Mouse (Mus musculus) heart, postnatal 25 days (tissue): ENCODE results near the gene AI467606. TPM values are rescaled to one million over a fixed set of nuclear protein-coding genes. Genes with fewer than 3 reads are reported as not detected.

ENCODE experiments used
- DNase-seq: peaks from one replicate; pipeline ENCODE4 v3.0.0; 2022; ENCODE audit warnings: low spot score
- intact Hi-C: fragments of 180-260 bp; cut with DNase I; formaldehyde crosslinking; loops from one replicate; pipeline ENCODE4 v1.15.1; 2025
- total RNA-seq, 2 experiments: library from RNA; stranded (reverse); gene quantifications; 2 replicates each; pipeline ENCODE4 v1.2.3; 2021

The AI467606 gene
- total RNA-seq, 2 experiments from 2014 or later, result 1.4 to 1.7 TPM

DNA sequence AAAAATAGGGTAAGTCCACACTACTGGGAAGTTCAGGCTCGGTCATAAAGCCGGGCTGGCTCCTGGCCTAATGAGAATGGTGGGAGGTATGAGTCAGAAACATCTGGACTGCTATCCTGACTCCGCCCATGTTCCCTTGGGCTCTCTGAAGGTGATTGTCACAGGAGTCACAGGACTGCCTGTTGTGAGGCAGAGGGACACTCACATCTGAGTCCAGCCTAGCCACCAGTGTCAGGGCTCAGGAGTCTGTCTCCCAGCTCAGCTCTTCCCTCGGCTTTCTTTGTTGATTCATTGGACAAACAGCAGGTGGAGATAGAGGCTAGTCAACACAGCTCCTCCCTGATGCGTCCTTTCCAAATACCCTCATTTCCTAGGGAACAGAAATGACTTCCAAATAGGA lies 26.8 kb downstream of the AI467606 start:
- DNase-seq, result no peak
- intact Hi-C loops, result no loop called here

DNA sequence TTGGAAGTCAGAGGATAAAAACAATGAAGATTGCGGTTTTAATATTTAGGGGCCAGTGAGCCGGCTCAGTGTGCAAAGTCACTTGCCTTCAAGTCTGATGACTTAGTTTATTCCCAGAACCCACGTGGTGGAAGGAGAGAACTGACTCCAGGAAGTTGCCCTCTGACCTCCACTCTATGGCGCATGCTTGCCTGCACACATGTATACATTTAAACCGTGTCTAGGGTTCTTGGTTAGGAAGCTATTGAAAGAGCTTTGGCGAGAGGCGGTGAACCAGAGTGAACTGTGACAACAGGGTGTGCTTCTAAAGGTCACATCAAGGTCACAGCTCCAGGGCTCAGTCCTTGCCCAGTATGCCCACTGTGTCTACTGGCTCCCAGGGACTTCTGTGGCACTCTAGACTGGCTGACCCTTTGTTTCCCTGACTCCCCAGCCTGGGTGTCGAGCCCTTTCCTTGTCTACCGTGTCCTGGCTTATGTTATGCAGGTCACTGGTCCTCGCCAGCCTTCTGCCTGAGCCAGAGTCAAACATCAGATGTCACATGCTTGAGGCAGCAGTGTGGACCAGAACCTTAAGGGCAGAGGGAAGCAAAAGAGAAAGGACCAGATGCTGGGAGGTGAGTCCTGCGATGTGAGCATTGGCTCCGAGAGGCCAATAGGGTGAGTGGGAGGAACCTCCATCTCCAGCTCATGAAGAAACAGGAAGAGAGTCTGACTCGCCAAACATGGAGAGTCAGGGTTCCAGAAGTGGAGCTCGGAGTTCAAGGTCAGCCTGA lies 27.7 kb downstream of the AI467606 start:
- DNase-seq, result no peak
- intact Hi-C loops, result no loop called here

DNA sequence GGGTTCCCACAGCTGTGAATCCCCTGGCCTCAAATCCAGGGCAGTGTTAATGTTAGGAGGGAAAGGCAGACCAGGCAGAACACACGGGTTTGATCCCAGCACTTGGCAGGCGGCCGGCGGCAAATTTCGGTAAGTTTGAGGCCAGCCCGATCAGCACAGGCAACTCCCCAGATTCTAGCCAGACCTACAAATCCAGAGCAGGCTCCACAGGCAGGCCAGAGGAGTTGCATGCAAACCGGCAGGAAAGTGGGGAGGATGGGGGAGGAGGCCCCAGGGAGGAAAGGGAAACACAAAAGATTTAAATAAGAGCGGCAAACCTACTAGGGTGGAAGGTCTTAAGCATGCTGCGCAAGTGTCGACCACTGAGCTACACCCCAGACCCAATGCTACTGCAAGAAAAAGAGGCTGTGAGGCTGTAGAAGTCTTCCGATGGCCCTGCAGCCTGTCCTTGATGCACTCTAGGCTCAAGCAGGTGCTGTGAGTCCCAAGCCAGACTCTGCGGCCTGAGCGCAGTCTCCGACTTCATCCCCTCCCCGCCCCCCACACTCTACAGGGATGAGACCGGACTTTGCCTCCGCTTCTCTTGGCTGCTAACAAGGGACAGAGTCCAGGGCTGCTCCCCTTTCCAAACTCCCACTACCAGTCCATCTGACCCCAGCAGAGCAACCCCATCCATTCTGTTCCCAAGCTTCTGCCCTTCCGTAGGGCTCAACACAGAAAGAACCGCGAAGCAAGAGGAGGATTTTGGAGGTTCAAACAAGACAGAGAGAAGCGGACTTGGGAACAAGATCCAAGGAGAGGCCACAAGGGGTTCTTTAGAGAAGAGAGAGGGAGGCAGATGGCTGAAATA lies 30.1 kb downstream of the AI467606 start:
- no peak for DNase-seq
- intact Hi-C loops, result loop anchor here (10.0 kb wide), 1 partner anchor 104 kb away; no protein-coding TSS in a partner anchor

DNA sequence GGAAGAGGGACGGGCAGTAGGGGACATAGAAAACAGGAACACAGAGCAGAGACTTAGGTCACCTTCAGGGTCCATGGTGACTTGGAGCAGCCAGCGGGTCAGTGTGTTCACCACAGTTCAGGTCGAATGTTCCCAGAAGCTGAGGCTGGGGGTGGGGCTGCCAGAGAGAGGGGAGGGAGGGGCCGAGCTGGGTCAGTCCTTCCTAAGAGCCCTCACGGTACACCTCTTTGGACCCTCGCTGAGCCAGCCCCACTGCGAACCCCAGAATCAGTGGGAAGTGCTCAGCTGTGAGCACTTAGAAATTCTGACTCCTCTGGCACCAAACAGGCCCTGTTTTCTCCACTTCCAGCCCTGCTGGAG lies 30.7 kb downstream of the AI467606 start, which contains the start of gene Qprt:
TSS of gene Qprt (minus strand) at position 316 of the 360 bp plus-strand sequence.
- no peak for DNase-seq
- intact Hi-C loops, result loop anchor here (10.0 kb wide), 1 partner anchor 103 kb away; no protein-coding TSS in a partner anchor

- DNase-seq, result no peak
- intact Hi-C loops, result loop anchor here (10.0 kb wide), 1 partner anchor 95 kb away; no protein-coding TSS in a partner anchor
Observed at GRCm38 (mm10) chr7:127129638-127130037, 38.5 kb downstream of the AI467606 start.

DNA sequence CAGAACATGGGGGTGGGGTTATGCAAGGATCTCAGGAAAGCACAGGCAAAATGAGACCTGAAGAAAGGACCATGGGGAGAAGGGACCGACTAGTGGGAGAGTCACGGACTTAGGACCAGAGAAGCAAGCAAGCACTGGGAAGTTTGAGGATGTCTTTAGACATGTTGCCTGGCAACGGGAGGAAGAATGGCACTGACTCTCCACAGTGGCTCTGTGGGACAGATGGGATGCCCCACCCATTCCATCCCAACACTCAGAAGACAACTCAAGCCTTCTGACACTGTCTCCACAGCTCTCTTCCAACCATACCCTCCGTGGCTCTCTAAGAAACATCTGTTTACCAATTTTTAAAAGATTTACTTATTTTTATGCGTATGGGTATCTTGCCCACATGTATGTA lies 42.0 kb downstream of the AI467606 start:
- intact Hi-C loops, result no loop called here
- no peak for DNase-seq

DNA sequence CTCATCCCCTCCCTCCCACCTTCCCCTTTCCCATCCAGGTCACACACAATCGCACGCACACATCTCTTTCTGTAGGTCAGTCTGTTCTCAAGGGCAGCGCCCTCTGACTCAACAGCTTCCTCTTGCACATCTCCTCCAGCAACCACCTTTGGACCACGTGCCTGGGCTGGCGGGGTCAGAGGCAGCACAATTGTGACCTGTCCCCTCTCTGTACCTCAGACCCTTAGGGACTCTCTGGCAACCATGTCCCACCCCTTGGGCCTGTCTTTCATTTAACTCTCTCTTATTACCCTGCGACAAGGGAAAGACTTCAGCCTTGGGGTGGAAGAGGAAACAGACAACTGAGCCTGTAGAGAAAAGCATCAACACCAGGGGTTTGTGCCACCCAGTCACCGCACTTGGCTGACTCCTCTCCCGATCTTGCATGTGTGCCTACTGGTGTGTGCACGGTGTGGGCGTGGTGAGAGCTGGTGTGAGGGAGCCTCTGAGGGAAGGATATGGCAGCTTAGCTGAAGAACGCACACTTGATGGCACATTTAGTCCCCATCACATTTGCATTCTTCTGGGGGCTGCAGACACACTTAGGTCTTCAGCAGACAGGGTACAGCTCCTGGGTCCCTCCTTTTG lies 43.8 kb downstream of the AI467606 start:
- intact Hi-C loops, result no loop called here

GRCm38 (mm10) chr7:127136181-127137071 lies 45.3 kb downstream of the AI467606 start:
- intact Hi-C loops, result no loop called here
- DNase-seq, result no peak

More for the DNA sequence above, 43.8 kb downstream of the AI467606 start:
- no peak for DNase-seq

DNA sequence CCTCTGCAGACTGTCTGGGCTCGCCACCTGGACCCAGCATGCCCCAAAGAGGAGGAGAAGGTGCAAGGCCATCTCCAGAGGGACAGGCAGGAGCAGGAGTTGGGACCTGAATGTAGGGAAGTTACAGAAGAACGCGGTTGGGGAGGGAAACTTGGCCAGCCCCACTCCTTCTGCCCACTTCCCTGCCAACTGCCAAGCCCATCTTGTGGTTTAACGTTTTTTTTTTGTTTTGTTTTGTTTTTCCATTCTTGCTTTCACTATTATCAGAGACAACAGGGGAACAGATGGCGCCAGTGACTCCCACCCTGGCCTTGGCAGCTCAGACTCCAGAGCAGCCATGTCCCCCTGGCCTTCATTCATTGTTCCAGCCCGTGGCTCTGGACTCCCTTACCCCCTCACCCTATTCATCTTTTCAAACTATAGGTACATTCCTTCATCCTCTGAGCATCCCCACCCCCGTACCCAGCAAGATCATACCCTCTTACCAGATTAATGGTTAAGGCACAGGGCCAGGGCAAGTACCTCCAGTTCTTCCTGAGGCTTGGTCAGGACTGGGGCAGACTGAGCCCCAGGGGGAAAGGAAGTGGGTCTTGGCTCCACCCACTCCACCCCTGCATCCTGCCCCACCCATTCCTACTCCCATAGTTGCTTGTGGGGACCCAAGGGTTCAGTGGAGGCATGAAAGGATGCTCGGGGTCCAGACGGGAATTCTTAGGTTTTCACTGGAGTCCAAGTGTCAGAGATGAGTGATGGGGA lies 46.3 kb downstream of the AI467606 start, which contains the start of gene Spn:
TSS of gene Spn (minus strand) at position 562 of the 756 bp plus-strand sequence.
- intact Hi-C loops, result no loop called here

DNA sequence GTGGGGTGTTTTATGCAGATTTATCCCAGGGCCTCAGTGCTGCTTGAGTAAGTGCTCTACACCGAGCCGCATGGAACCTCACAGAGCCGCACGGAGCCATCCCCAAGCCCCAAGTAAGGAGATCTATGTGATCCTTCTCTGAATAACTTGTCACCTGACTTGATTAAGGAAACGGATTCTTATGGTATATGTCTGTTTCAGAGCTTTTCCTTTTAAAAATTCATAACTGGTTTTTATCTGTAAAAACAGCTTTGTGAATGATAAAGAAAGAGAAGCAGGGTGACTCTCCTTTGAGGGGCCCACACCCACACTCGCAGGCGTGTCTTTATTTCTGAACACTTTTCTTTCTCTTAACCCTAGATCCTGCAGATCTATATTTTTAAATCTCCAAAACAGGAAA lies 47.9 kb downstream of the AI467606 start:
- DNase-seq, result no peak
- intact Hi-C loops, result no loop called here

More for the DNA sequence above, 46.3 kb downstream of the AI467606 start, which contains the start of gene Spn:
- DNase-seq, result no peak

DNA sequence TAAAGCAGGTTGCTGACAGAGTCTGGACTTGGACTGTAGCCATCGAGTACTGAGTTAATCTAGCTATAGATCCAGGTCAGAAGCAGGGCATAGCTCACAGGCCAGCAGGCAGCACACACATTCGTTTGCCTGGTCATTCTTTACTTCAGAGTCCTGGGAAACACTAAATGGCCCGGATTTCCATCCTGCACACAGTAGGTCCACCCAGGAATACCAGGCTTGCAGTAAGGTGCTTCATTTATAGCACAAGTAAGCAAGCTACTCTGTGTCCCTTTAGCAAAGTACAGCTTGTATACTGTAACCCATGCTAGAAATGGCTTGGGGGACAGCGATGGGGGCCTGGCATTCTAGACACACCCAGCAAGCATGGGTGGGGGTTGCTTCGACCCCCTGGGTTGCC lies 48.4 kb downstream of the AI467606 start:
- DNase-seq, result no peak
- intact Hi-C loops, result no loop called here

DNA sequence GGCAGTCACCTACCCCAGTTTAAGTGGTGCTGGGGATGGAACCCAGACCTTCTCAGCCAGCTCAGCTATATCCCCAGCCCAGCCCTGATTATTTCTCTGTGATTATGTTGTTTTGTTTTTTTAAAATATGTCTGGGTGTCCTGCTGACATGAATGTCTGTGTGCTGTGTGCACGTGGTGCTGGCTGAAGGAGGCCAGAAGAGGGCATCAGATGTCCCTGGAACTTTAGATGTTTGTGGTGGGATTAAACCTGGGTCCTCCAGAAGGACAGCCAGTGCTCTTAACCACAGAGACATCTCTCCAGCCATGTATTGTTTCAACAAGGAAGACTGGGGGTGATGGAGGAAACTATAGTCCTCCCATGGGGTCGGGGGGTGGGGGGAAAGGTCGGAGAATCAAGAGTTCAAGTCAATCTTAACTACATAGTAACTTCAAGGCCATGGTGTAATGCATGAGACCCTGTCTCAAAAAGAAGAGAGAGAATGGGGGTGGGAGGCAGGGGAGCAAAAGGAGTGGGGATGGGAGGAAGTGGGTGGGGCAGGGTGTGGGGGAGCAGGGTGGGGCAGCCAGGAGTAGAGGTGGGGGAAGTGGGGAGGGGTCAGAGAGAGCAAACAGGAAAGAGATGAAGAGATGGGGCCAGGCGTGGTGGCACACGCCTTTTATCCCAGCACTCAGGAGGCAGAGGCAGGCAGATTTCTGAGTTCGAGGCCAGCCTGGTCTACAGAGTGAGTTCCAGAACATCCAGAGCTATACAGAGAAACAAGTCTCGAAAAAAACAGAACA lies 49.7 kb downstream of the AI467606 start:
- DNase-seq, result no peak
- intact Hi-C loops, result no loop called here

GRCm38 (mm10) chr7:127142214-127142613 lies 51.1 kb downstream of the AI467606 start:
- intact Hi-C loops, result no loop called here
- DNase-seq, result no peak

DNA sequence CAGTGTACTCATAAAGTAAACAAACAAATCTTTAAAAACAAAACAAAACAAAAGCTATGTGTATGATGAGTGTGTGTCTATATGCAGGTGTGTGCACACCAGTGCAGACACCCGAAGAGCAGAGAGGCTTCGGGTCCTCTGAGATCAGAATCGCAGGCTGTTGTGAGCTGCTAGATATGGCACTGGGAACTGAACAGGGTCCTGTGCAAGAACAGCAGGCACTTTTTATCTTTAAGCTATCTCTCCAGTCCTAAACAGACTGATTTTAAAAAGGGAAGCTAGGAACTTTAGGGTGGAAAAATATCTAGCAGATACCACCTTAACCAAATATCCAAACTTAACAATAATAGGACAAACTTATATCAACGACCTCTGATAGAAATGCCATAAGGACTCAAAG lies 51.5 kb downstream of the AI467606 start:
- intact Hi-C loops, result no loop called here
- no peak for DNase-seq
